Mouse (Mus musculus): ENCODE measurements around the gene Srpk3. TPM values are rescaled to one million over a fixed set of nuclear protein-coding genes. Genes with fewer than 3 reads are reported as not detected.
"Not testable (repeated sequence)": the region's sequence is repeated elsewhere in the genome, so short reads cannot be mapped to it uniquely, and the experiment has no call there.

Srpk3 gene
- not detected in 2 replicates for total RNA-seq (2017)

GRCm38 (mm10) chrX:73774168-73774760, at the start of gene Srpk3:
Srpk3 (plus strand) TSS chrX:73774405.
- peak; percentile 12 to 36; a peak in 2 of 4 replicates for ATAC-seq (replicated peaks in 1 of 2; ENCODE audit: insufficient read depth in 1 of 2, low FRiP score in 2 of 2, low TSS enrichment in 1 of 2, low read depth in 1 of 2, poor library complexity in 2 of 2, severe bottlenecking in 2 of 2)

- no peak for ATAC-seq (replicated peaks in 1 of 2; ENCODE audit: insufficient read depth in 1 of 2, low FRiP score in 2 of 2, low TSS enrichment in 1 of 2, low read depth in 1 of 2, poor library complexity in 2 of 2, severe bottlenecking in 2 of 2)
Observed at GRCm38 (mm10) chrX:73730908-73731307, 43.3 kb upstream of the Srpk3 start.

DNA sequence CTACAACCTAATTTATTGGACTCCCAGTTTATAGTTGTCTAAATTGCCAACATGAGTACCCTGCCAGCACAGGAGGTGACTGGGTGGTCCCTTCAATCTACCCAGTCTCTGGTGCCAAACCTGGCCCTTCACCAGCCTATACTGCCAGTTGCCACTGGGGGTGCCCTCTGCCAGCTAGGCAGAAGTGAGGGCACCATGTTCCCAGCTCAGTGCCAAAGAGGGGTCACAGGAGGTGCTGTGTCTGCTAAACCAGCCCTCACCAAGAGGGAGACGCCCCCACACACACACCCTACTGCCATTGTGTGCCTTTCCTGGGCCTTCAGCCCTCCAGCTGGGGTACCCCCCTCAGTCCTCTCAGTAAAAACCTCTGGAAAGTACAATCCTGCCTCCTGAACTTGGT, 36.0 kb upstream of the Srpk3 start:
- peak in 1 of 2 experiments; percentile 51; a peak in 2 of 4 replicates for ATAC-seq (replicated peaks in 1 of 2; ENCODE audit: insufficient read depth in 1 of 2, low FRiP score in 2 of 2, low TSS enrichment in 1 of 2, low read depth in 1 of 2, poor library complexity in 2 of 2, severe bottlenecking in 2 of 2)

DNA sequence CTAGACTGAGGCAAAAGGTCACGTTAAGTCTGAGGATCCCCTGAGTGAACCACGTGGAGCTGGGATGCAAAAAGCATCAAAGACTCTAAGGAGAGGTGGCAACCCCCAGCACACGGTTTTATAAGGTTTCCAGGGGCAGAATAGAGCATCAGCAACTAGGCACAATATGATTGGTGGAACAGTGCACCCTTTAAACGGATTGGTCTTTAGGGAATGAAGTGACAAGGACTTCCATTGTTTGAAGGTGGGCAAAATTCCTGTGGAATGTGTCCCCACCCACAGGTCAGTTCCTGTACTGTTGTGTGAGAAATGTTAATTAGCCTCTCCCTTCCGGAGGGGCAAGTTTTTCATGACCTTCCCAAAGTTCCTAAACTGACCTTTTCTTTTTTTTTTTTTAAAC, 35.1 kb upstream of the Srpk3 start:
- ATAC-seq (replicated peaks in 1 of 2; ENCODE audit: insufficient read depth in 1 of 2, low FRiP score in 2 of 2, low TSS enrichment in 1 of 2, low read depth in 1 of 2, poor library complexity in 2 of 2, severe bottlenecking in 2 of 2), result no peak

DNA sequence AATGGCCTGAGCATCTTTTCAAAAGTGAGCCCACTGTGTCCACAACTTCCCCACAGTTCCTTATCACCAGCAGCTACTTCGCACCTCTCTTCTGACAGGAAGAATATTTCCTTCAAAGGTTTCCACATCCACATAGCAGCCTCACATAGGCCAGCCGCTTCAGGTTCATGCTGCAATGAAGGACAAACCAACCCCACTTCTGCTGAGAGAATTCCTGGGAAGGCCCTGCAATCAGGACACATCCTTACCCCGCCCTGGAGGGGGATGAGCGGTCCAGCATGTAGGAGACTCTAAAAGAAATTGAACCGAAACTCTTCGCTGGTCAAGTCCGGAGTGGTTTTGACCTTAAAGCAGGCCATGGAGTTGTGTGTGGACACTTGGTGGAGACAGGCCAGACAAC, 34.4 kb upstream of the Srpk3 start:
- ATAC-seq (replicated peaks in 1 of 2; ENCODE audit: insufficient read depth in 1 of 2, low FRiP score in 2 of 2, low TSS enrichment in 1 of 2, low read depth in 1 of 2, poor library complexity in 2 of 2, severe bottlenecking in 2 of 2), result not testable (repeated sequence)

- no peak for ATAC-seq (replicated peaks in 1 of 2; ENCODE audit: insufficient read depth in 1 of 2, low FRiP score in 2 of 2, low TSS enrichment in 1 of 2, low read depth in 1 of 2, poor library complexity in 2 of 2, severe bottlenecking in 2 of 2)
Observed at GRCm38 (mm10) chrX:73744774-73745481, 29.3 kb upstream of the Srpk3 start.

GRCm38 (mm10) chrX:73748977-73749376, 25.2 kb upstream of the Srpk3 start:
- no peak for ATAC-seq (replicated peaks in 1 of 2; ENCODE audit: insufficient read depth in 1 of 2, low FRiP score in 2 of 2, low TSS enrichment in 1 of 2, low read depth in 1 of 2, poor library complexity in 2 of 2, severe bottlenecking in 2 of 2)

- no peak for ATAC-seq (replicated peaks in 1 of 2; ENCODE audit: insufficient read depth in 1 of 2, low FRiP score in 2 of 2, low TSS enrichment in 1 of 2, low read depth in 1 of 2, poor library complexity in 2 of 2, severe bottlenecking in 2 of 2)
Observed at GRCm38 (mm10) chrX:73756334-73757140, 17.7 kb upstream of the Srpk3 start, which contains the start of gene Plxnb3. Plxnb3 (plus strand) TSS chrX:73757090.

GRCm38 (mm10) chrX:73758611-73759290, 15.5 kb upstream of the Srpk3 start:
- no peak for ATAC-seq (replicated peaks in 1 of 2; ENCODE audit: insufficient read depth in 1 of 2, low FRiP score in 2 of 2, low TSS enrichment in 1 of 2, low read depth in 1 of 2, poor library complexity in 2 of 2, severe bottlenecking in 2 of 2)

- peak in 1 of 2 experiments; percentile 54; a peak in 2 of 4 replicates for ATAC-seq (replicated peaks in 1 of 2; ENCODE audit: insufficient read depth in 1 of 2, low FRiP score in 2 of 2, low TSS enrichment in 1 of 2, low read depth in 1 of 2, poor library complexity in 2 of 2, severe bottlenecking in 2 of 2)
Observed at GRCm38 (mm10) chrX:73765311-73765710, 8.9 kb upstream of the Srpk3 start.

DNA sequence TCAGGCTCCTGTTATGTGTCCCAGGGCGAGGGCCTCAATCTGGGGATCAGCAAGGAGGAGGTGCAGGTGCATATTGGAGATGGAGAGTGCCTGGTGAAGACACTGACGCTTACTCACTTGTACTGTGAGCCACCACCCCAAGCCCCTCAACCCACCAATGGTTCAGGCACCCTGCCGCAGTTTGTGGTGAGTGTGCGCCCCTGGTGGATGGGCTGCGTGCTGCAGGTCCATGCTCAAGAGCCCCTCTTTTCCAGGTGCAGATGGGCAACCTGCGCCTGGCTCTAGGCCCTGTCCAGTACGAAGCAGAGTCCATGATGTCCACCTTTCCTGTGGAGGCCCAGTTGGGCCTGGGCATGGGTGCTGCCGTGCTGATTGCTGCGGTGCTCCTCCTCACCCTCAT, 6.9 kb upstream of the Srpk3 start:
- 0 out of 4 replicates have a peak, but pooled peaks of 1 of the 2 experiments have one; percentile 12 for ATAC-seq (replicated peaks in 1 of 2; ENCODE audit: insufficient read depth in 1 of 2, low FRiP score in 2 of 2, low TSS enrichment in 1 of 2, low read depth in 1 of 2, poor library complexity in 2 of 2, severe bottlenecking in 2 of 2)

DNA sequence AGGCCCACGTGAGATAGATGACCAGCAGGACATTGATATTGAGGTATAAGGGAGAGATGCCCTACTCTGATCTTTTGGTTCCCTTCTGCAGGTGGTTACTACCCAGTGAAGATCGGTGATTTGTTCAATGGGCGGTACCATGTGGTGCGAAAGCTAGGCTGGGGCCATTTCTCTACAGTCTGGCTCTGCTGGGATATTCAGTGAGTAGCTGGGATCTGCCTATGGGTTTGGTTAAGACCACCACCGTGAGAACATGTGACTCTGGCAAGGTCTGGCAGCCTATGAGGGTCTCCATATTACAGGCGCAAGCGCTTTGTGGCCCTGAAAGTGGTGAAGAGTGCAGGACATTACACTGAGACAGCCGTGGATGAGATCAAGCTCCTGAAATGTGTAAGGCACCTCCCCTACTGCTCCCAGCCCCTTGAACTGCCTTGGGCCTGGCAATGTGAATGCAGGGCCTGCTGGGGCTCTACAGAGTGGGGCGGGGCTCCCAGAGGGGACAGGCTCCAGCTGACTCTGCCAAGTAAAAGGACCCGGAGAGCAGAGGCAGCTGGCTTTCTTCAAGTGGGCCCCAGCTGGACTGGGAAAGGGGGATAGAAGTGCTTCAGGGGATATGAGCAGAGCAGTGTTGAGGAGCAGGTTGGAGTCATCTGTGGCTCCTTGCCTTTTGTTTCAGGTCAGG, 738 bp downstream of the Srpk3 start:
- ATAC-seq (replicated peaks in 1 of 2; ENCODE audit: insufficient read depth in 1 of 2, low FRiP score in 2 of 2, low TSS enrichment in 1 of 2, low read depth in 1 of 2, poor library complexity in 2 of 2, severe bottlenecking in 2 of 2), result no peak

GRCm38 (mm10) chrX:73782227-73782626, 8.0 kb downstream of the Srpk3 start:
- ATAC-seq (replicated peaks in 1 of 2; ENCODE audit: insufficient read depth in 1 of 2, low FRiP score in 2 of 2, low TSS enrichment in 1 of 2, low read depth in 1 of 2, poor library complexity in 2 of 2, severe bottlenecking in 2 of 2), result no peak

DNA sequence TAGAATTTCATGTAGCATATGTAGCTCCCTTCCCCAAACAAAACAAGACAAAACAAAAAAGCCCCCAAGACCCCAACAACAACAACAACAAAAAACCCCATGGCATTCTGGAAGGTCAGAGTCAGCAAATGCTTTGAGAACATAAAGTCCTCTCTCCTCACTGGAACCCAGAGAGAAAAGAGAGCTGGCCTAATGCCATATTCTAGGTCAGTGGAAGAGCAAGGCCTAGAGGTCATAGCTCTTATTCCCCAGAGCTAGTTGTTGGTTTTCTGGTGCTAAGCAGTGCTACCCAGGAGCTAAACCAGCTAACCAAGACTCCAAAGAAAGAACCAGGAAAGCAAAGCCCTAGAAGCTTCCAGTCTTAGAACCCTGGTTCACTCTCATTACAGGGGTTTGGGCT, 11.5 kb downstream of the Srpk3 start:
- no peak for ATAC-seq (replicated peaks in 1 of 2; ENCODE audit: insufficient read depth in 1 of 2, low FRiP score in 2 of 2, low TSS enrichment in 1 of 2, low read depth in 1 of 2, poor library complexity in 2 of 2, severe bottlenecking in 2 of 2)

- peak; percentile 95 to 96 for ATAC-seq (replicated peaks in 1 of 2; ENCODE audit: insufficient read depth in 1 of 2, low FRiP score in 2 of 2, low TSS enrichment in 1 of 2, low read depth in 1 of 2, poor library complexity in 2 of 2, severe bottlenecking in 2 of 2)
Observed at GRCm38 (mm10) chrX:73786364-73787224, 12.4 kb downstream of the Srpk3 start, which contains the start of the genes Idh3g and Ssr4. Idh3g (minus strand) TSS chrX:73786897. Ssr4 (plus strand) TSS chrX:73787028.

GRCm38 (mm10) chrX:73787225-73787558, 13.0 kb downstream of the Srpk3 start:
- ATAC-seq (replicated peaks in 1 of 2; ENCODE audit: insufficient read depth in 1 of 2, low FRiP score in 2 of 2, low TSS enrichment in 1 of 2, low read depth in 1 of 2, poor library complexity in 2 of 2, severe bottlenecking in 2 of 2), result no peak
